Mouse (Mus musculus) heart, embryonic 14.5 days (tissue): ENCODE measurements around the gene Pim1. TPM values are rescaled to one million over a fixed set of nuclear protein-coding genes. Genes with fewer than 3 reads are reported as not detected.
A peak's percentile ranks its signal among the peaks of the same experiment; 100 is the strongest.

ENCODE experiments used
- ATAC-seq: fragments of 200-750 bp; cut with Nextera tagmentation; 2 replicates; pipeline ENCODE4 v1.8.0; 2017; ENCODE audit warnings: low read depth, moderate TSS enrichment; ENCODE audit not compliant: insufficient number of reproducible peaks, insufficient read depth, low FRiP score
- H3K27ac ChIP-seq, 2 experiments: fragments of 200-500 bp in 1 of 2; fragments of 300-500 bp in 1 of 2; sonication (generic) in 1 of 2; replicated peaks in 1 of 2; 2 replicates each; pipeline ENCODE4 v1.5.1; 2012 to 2014; ENCODE audit warnings: low read depth in 2 of 2, low read length in 2 of 2, control low read depth in 1 of 2, mild to moderate bottlenecking in 1 of 2, mixed read lengths in 1 of 2; ENCODE audit not compliant: control insufficient read depth in 1 of 2, insufficient read depth in 1 of 2
- H3K27me3 ChIP-seq: fragments of 300-500 bp; sonication (generic); 2 replicates; pipeline ENCODE4 v1.6.1; 2014; ENCODE audit warnings: mild to moderate bottlenecking, low read length, control low read depth; ENCODE audit not compliant: control insufficient read depth, insufficient read depth
- H3K36me3 ChIP-seq: fragments of 300-500 bp; sonication (generic); 2 replicates; pipeline ENCODE4 v1.6.1; 2014; ENCODE audit warnings: mild to moderate bottlenecking, control low read depth, low read length, mixed read lengths; ENCODE audit not compliant: control insufficient read depth, insufficient read depth
- H3K4me1 ChIP-seq, 2 experiments: fragments of 200-500 bp in 1 of 2; fragments of 300-500 bp in 1 of 2; sonication (generic) in 1 of 2; 2 replicates each; pipeline ENCODE4 v1.6.1; 2012 to 2014; ENCODE audit warnings: low read length in 2 of 2, control low read depth in 1 of 2, mixed read lengths in 1 of 2; ENCODE audit not compliant: control insufficient read depth in 2 of 2, insufficient read depth in 2 of 2
- H3K4me2 ChIP-seq: fragments of 300-500 bp; sonication (generic); 2 replicates; pipeline ENCODE4 v1.6.1; 2014; ENCODE audit warnings: mild to moderate bottlenecking, low read length
- H3K4me3 ChIP-seq, 2 experiments: fragments of 200-500 bp in 1 of 2; fragments of 300-500 bp in 1 of 2; sonication (generic) in 1 of 2; 2 replicates each; pipeline ENCODE4 v1.5.1; 2012 to 2014; ENCODE audit warnings: low read length in 2 of 2, mild to moderate bottlenecking in 2 of 2, control low read depth in 1 of 2, low read depth in 1 of 2, moderate library complexity in 1 of 2; ENCODE audit not compliant: control insufficient read depth in 1 of 2, insufficient read depth in 1 of 2
- H3K9ac ChIP-seq: fragments of 300-500 bp; sonication (generic); 2 replicates; pipeline ENCODE4 v1.6.1; 2014; ENCODE audit warnings: mild to moderate bottlenecking, low read length
- H3K9me3 ChIP-seq: fragments of 300-500 bp; sonication (generic); 2 replicates; pipeline ENCODE4 v1.6.1; 2016; ENCODE audit warnings: low read length, control low read depth; ENCODE audit not compliant: control insufficient read depth
- WGBS: fragments of 180-500 bp; shearing (Covaris S2); extraction: QIAGEN DNeasy Blood & Tissue Kit; methylation state at CpG from one replicate; pipeline ENCODE4 v1.1.7; 2014; 5-methylcytosine and 5-hydroxymethylcytosine counted together
- polyA plus RNA-seq: library from polyadenylated mRNA; unstranded; fragments of >200 nt; fragmentation: Nextera tagmentation; extraction: Ambion mirVana; gene quantifications from 2 replicates; pipeline ENCODE4 v1.2.1, GENCODE M21; 2014

Gene Pim1
- polyA plus RNA-seq, 1 experiment from 2014 or later = 16.5 TPM

DNA sequence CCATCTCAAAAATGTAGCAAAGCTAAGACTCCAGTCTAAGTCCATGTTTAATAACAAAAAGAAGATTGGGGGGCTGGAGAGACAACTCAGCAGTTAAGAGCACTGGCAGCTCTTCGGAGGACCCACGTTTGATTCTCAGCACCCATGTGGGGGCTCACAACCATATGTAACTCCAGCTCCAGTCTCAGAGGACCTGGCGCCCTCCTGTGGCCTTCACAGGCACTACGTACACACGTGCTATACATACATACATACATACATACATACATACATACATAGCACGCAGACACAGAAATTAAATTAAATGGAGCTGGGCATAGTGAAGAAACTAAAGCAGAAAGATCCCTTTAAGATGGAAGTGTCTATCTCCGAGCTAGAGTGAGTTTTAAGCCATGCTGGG lies 7.9 kb upstream of the Pim1 start:
- Histone ChIP-seq H3K9ac (no peak overlapping the region), H3K4me1 (no peaks in the 10 kb centered on the region; a peak in 1 of 4 replicates), H3K27me3 (no peaks in the 10 kb centered on the region), H3K4me2 (no peak overlapping the region), H3K36me3 (no peaks in the 10 kb centered on the region), H3K27ac (no peak overlapping the region), H3K9me3 (no peaks in the 10 kb centered on the region), H3K4me3 (no peak overlapping the region)
- 87% methylated on average over 7 of the region's 7 CpGs for WGBS
- ATAC-seq = no peak

GRCm38 (mm10) chr17:29483282-29483681 lies 7.3 kb upstream of the Pim1 start:
- ATAC-seq = no peak

GRCm38 (mm10) chr17:29484431-29484830 lies 6.1 kb upstream of the Pim1 start:
- no peak overlapping the region for H3K4me2 ChIP-seq
- H3K4me1 ChIP-seq = peaks cover 2 to 8% of the 10 kb centered on the region in 2 experiments; a peak in 3 of 4 replicates
- no peaks in the 10 kb centered on the region for H3K27me3 ChIP-seq
- H3K9me3 ChIP-seq = no peaks in the 10 kb centered on the region
- H3K27ac ChIP-seq = no peak overlapping the region
- 89% methylated on average over 2 of the region's 2 CpGs for WGBS
- no peak for ATAC-seq
- no peak overlapping the region for H3K9ac ChIP-seq
- no peaks in the 10 kb centered on the region for H3K36me3 ChIP-seq
- no peak overlapping the region for H3K4me3 ChIP-seq

More at GRCm38 (mm10) chr17:29483282-29483681, 7.3 kb upstream of the Pim1 start:
- H3K4me3 ChIP-seq = no peak overlapping the region
- H3K4me2 ChIP-seq = no peak overlapping the region
- H3K27ac ChIP-seq = no peak overlapping the region
- H3K9me3 ChIP-seq = no peaks in the 10 kb centered on the region
- no peak overlapping the region for H3K9ac ChIP-seq
- no peaks in the 10 kb centered on the region for H3K27me3 ChIP-seq
- H3K4me1 ChIP-seq = no peaks in the 10 kb centered on the region; a peak in 1 of 4 replicates
- H3K36me3 ChIP-seq = no peaks in the 10 kb centered on the region
- WGBS = 96% methylated on average over 2 of the region's 2 CpGs

GRCm38 (mm10) chr17:29485336-29486233 lies 5.0 kb upstream of the Pim1 start:
- no peak for ATAC-seq
- no peaks in the 10 kb centered on the region for H3K36me3 ChIP-seq
- H3K4me3 ChIP-seq = no peak overlapping the region
- peaks cover 2 to 8% of the 10 kb centered on the region in 2 experiments; a peak in 3 of 4 replicates for H3K4me1 ChIP-seq
- H3K27me3 ChIP-seq = no peaks in the 10 kb centered on the region
- no peak overlapping the region for H3K27ac ChIP-seq
- no peaks in the 10 kb centered on the region for H3K9me3 ChIP-seq
- no peak overlapping the region for H3K9ac ChIP-seq
- WGBS = 76% methylated on average over 3 of the region's 3 CpGs
- no peak overlapping the region for H3K4me2 ChIP-seq

- WGBS = 86% methylated on average over 8 of the region's 8 CpGs
- H3K9ac ChIP-seq = no peak overlapping the region
- H3K9me3 ChIP-seq = no peaks in the 10 kb centered on the region
- H3K27ac ChIP-seq = no peak overlapping the region
- no peaks in the 10 kb centered on the region for H3K27me3 ChIP-seq
- no peak overlapping the region for H3K4me3 ChIP-seq
- ATAC-seq = no peak
- peaks cover 2 to 13% of the 10 kb centered on the region in 2 experiments for H3K4me1 ChIP-seq
- peaks cover 1% of the 10 kb centered on the region for H3K36me3 ChIP-seq
- peak overlapping the region; percentile 89 for H3K4me2 ChIP-seq
Measured at GRCm38 (mm10) chr17:29488257-29488977, 2.1 kb upstream of the Pim1 start.

DNA sequence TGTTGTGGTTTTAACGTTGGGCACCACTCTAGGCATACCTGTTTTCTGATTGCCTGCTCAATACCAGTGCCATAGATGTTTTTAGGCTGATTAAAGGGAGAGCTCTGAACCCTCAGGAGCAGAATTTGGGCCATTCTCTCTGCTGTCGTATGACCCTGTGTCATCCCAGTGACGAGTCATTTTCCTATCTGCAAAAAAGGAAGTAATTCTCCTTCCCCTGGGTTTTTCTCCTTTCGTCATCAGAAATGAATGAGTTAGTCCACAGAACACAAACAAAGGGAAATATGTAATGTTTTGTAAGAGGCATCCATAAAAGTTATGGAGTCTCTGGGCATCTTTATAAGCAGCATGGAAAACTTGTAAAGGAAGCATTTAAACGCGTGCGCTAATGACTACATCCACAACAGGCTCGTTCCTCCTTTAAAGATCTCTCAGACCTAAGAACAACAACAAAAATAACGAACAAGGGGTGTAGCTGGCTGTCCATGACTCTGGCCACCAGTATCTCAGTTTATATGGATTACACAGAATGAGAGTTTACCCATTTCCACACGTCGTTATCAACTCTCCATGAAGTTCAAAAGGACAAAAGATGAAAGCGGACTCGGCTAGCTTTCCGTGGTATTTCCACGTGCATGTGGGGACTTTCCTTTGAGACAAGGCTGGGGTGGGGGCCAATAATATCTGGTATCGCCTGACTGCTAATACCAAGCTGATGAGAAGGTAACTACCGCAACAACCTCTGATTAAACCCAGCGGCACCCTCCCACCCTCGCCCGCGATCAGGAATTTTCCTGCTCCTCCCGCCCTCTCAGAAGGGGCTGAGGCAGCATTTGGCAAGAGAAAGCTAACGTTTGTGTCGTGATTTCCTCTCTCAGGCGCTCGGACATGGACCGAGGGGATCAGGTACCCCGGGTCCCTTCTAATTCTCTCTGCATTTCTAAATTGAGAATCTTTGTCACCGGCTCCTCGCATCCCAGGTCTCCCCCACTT lies 1.3 kb upstream of the Pim1 start:
- no peak for ATAC-seq
- peak overlapping the region; percentile 77 for H3K9ac ChIP-seq
- H3K36me3 ChIP-seq = peaks cover 10% of the 10 kb centered on the region
- no peaks in the 10 kb centered on the region for H3K9me3 ChIP-seq
- 5% methylated on average over 30 of the region's 30 CpGs for WGBS
- H3K4me2 ChIP-seq = peak overlapping the region; percentile 89
- H3K27me3 ChIP-seq = no peaks in the 10 kb centered on the region
- peak overlapping the region; percentile 55 to 80 for H3K4me3 ChIP-seq
- peaks cover 2 to 16% of the 10 kb centered on the region in 2 experiments for H3K4me1 ChIP-seq
- H3K27ac ChIP-seq = peak overlapping the region; percentile 74 to 89
